Mouse (Mus musculus) thymus, postnatal 14 days (tissue): ENCODE results near the gene 1700014D04Rik.
"Not testable (repeated sequence)": the region's sequence is repeated elsewhere in the genome, so short reads cannot be mapped to it uniquely, and the experiment has no call there.

Source experiments
- DNase-seq: peaks from one replicate; pipeline ENCODE4 v3.0.0; 2021

1700014D04Rik gene

GRCm38 (mm10) chr13:59734347-59734746, 12.2 kb downstream of the 1700014D04Rik start:
- DNase-seq, result not testable (repeated sequence)

- DNase-seq, result no peak
Observed at GRCm38 (mm10) chr13:59733936-59734335, 12.6 kb downstream of the 1700014D04Rik start.

DNA sequence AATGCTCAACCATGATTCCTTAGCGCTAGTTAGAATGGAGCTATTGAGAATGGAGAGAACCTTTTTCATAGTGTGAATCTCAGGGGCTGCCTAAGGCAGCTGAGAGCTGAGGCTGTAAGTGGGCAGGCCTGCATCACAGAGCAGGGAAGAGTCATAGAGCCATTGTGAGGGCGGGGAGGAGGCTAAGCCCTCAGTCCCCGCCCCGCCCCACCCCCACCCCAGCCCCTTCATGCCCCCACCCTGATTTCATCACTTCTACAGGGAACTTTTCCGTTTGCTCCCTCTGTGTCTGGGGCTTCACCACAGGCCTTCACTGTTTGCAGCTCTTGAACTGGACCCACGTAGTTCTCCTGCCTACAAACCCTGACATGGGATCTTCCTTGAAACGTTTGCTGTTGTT, 14.9 kb downstream of the 1700014D04Rik start, which contains the start of gene Spata31d1d:
Spata31d1d (minus strand) TSS at position 101 of the 400 bp plus-strand sequence.
- DNase-seq, result no peak

- DNase-seq, result peak; percentile 83
Observed at GRCm38 (mm10) chr13:59728378-59729093, 18.0 kb downstream of the 1700014D04Rik start.

DNA sequence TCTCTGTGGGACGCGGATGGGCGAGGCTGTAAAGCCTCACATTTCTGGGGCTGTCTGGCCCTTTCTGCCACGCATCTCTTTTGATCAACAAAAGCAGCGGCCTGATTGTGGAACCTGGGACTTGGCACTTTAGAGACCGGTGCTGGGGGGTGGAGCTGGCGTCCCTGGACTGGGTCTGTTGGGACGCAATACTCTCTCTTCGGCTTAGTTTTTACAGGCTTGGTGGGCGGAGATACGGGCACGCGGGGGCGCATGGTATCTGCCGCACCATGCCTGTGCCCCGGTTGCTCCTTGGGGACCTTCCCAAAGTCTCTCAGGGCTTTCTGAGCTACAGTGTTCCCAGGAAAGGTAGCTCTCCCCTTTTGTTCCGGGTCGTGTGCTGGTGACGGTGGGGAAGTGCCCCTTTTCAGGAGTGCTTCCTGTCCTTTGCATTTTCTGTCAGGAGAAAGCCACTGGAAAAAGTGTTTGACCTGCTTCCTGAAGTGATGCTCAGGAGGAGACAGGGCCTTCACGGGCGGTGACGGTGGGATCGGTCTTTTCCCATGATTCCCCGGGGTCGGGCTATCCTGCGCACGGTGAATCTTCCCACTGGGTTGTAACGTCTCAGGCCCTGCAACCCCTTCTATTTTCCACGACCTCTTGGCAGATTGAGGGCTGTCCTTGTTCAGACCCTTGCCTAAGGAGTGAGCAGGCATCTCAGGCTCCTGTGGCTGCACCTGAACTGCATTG, 20.2 kb downstream of the 1700014D04Rik start:
- DNase-seq, result no peak

DNA sequence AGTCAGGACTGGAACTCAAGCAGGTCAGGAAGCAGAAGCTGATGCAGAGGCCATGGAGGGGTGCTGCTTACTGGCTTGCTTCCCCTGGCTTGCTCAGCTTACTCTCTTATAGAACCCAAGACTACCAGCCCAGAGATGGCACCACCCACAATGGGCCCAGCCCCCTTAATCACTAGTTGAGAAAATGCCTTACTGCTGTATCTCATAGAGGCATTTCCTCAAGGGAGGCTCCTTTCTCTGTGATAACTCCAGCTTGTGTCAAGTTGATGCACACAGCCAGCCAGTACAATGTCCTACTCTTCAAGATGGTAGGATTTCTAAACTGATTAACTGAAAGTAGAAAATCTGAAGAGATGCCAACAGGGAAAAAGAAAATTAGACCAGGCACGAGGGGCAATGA, 24.5 kb downstream of the 1700014D04Rik start:
- DNase-seq, result not testable (repeated sequence)

GRCm38 (mm10) chr13:59719475-59719874, 27.1 kb downstream of the 1700014D04Rik start:
- no peak for DNase-seq

- not testable (repeated sequence) for DNase-seq
Observed at GRCm38 (mm10) chr13:59718857-59719440, 27.6 kb downstream of the 1700014D04Rik start.

DNA sequence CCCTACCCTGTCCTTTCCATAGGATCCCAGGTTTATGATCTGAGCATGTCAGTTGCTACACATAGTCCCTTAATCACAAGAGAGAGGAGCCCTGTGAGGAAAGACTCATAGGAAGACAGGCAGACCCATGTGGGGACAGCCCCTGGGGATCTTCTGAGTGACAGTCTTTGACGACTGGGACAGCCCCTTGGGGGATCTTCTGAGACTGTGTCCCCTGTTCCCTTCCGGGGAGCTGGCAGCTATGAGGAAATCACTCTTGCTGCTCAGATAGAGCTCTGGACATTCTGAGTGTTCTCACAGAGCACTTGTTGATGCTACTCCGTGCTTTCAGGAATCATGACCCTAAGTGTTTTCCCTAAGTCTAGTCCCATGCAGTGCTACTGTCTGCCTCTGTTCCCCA, 32.8 kb downstream of the 1700014D04Rik start:
- no peak for DNase-seq

DNA sequence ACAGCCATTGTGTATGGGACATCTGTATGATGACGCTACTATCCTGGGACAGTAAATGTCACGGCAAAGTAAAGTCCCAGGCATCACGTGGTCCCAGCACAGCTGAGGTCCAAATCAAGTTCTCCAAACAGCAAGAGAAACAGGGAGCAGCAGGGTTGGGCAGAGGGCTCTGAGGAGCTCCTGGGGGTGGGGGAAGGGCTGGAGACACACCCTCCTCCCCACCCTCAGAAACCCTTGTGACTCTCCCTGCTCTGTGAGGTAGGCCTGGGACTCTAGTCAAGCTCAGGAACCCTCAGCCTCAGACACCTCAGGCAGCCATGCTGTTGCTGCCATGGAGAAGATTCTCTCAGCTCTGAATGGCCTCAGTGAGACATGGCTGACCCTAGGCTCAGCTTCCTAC, 34.6 kb downstream of the 1700014D04Rik start, which contains the start of gene Spata31d1b:
Spata31d1b (plus strand) TSS at position 301 of the 400 bp plus-strand sequence.
- not testable (repeated sequence) for DNase-seq

DNA sequence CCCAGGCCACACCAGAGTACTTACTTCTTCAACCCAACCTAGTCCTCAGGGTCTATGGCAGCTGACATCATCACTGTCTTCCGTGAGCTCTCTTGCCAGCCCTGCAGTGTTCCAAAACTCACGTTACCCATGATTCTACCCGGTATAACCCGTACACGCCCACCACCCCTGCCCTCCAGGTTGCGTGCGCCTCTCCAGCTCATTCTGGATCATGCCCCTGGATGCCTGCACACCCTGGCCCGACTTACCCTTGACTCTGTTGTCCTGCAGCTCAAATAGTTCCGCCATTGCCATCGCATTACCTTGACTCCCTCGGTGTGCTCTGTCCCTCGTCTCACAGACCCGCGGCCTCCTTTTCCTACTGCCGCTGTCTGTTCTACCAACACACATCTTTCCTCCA, 36.3 kb downstream of the 1700014D04Rik start, which contains the start of gene Spata31d1a:
Spata31d1a (minus strand) TSS at position 101 of the 400 bp plus-strand sequence.
- DNase-seq, result no peak

GRCm38 (mm10) chr13:59704562-59704961, 42.0 kb downstream of the 1700014D04Rik start:
- DNase-seq, result peak; percentile 29

- no peak for DNase-seq
Observed at GRCm38 (mm10) chr13:59703514-59703913, 43.0 kb downstream of the 1700014D04Rik start.

DNA sequence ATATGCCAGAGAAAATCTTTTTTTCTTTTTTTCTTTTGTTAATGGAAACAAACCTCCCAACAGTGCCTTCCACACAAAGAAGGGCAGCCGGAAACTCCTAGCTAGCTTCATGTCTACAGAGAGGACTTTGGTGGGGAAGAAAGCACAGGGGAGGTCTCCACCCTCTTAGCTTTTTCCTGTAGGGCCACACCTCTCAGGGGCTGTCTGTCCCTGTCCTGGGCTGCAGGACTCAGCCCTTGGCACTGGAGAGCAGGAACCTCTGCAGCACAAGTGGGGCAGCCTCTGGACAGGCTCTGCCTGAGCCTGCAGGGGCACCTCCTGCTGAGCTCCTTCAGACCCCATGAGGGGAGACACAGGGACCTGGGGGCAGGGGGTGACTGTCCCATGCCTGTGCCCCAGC, 46.4 kb downstream of the 1700014D04Rik start:
- DNase-seq, result not testable (repeated sequence)

DNA sequence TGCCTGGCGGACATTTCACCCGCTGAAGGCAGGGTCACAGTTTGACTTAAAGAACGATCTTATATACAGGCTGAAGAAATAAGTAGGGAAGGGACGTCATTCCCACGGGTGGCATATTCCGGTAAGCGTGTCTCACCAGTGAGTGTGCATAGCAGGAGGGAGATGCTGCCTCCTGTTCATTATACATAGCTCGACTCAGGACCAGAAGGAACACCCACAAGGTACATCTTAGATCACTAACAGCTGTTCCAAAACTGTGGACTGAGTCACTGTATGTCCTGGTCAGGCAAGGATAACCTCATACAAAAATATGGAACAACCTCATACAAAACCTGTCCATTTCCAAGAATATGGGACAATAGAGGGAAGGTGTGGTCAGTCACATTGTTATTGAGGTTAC, 47.4 kb downstream of the 1700014D04Rik start:
- DNase-seq, result no peak

- peak; percentile 35 for DNase-seq
Observed at GRCm38 (mm10) chr13:59695781-59696180, 50.8 kb downstream of the 1700014D04Rik start.

DNA sequence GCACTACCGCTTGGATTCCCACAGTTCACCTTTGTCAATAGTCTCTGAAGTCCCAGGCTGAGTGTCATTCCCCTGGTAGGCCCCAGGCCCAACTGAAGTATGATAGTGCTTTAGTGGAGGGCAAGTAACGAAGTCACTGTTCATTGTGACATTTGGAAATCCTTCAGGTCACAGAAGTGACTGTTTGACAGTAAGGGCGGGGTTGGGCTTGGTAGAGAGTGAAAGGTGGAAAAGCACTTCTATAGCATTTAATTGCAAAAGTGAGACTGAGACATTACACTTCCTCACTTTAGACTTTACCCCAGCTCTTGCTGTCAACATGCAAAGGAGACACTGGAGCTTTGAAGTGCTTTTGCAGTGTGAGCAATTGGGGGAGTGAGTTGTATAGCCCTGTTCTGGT, 52.5 kb downstream of the 1700014D04Rik start, which contains the start of gene 4921517D22Rik:
4921517D22Rik (minus strand) TSS at position 101 of the 400 bp plus-strand sequence.
- no peak for DNase-seq

DNA sequence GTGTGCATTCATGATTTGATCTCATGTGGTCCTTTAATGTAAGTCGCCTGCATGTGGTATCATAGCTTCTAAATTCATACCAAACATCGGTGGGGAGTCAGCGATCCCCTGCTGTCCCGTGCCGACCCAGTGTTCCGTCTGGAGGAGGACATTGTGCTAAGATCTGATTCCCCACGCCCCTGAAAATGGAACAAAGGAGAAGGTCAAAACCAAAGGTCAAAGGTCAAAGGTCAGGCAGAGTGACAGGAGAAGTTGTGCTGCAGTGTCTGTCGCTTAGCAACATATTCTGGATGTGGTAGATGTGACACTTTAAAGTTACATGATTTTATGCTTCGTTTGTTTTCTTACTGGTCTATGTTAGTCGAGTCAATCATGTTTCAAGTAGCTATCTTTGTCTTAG, 55.1 kb downstream of the 1700014D04Rik start:
- no peak for DNase-seq
